Mouse (Mus musculus): Measurements from ENCODE around the gene Rora. TPM values are rescaled to one million over a fixed set of nuclear protein-coding genes. Genes with fewer than 3 reads are reported as not detected.

The Rora gene
- polyA plus RNA-seq, 1 experiment, result 0.06 TPM

DNA sequence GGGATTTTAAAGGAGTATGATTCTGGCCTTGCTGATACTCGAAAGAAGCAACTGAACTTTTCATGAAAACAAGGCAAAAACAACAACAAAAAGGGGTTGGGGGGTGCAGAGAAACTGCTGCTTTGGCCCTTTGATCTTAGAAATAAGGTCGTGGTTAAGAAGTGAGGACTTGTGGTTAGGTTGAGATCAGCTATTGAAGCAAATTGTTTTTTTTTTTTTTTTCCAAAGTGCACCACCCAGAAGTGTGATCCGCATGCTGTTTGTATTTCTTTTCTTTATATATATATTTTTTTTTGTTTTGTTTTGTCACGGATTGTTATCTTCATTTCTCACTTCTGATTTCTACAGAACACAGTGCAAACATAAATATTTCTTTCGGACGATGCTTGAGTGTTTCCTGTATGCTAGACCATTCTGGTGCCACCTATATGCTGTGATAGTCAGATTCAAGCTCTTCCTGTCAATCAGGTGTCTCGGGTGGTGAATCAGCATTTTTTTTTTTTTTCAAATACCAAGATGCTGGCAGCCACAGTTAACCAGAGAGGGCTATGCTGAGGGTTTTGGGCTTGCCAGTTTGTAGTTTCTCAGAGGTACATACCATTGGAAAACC is 644.3 kb downstream of the Rora start:
- Histone ChIP-seq H3K79me2 (ENCODE audit: control insufficient read depth, insufficient read depth) (no peaks in the 10 kb centered on the region), H3K36me3 (ENCODE audit: control insufficient read depth, insufficient read depth) (no peaks in the 10 kb centered on the region), H3K27me3 (ENCODE audit: control insufficient read depth, insufficient read depth, insufficient read length) (peaks cover 4% of the 10 kb centered on the region), H3K4me3 (ENCODE audit: insufficient read depth, poor library complexity, severe bottlenecking) (no peak overlapping the region), H3ac (ENCODE audit: control insufficient read depth, insufficient read length, low read depth) (no peak overlapping the region), H3K79me3 (ENCODE audit: low read depth) (no peaks in the 10 kb centered on the region)
- TF ChIP-seq CTCF (IDR thresholded peaks at IDR 0.05; ENCODE audit: control insufficient read depth, insufficient read depth, insufficient read length), result no peak
- TF ChIP-seq MYOD1 (IDR thresholded peaks at IDR 0.05; ENCODE audit: control insufficient read depth, insufficient read length, low read depth), result no peak
- TF ChIP-seq CEBPB (IDR thresholded peaks at IDR 0.05; ENCODE audit: low read depth), result no peak
- no peak for TF ChIP-seq MAX (IDR thresholded peaks at IDR 0.05)
- no peak for TF ChIP-seq MYOG (IDR thresholded peaks at IDR 0.05; ENCODE audit: control insufficient read depth, extremely low read depth, insufficient read length)
- TF ChIP-seq FOSL1 (IDR thresholded peaks at IDR 0.05; ENCODE audit: insufficient read depth, low read length, poor library complexity, severe bottlenecking), result no peak
- no peak for TF ChIP-seq USF1 (IDR thresholded peaks at IDR 0.05; ENCODE audit: low read depth)

GRCm38 (mm10) chr9:69298566-69299335 is 645.2 kb downstream of the Rora start:
- Histone ChIP-seq H3ac (ENCODE audit: control insufficient read depth, insufficient read length, low read depth) (no peak overlapping the region), H3K36me3 (ENCODE audit: control insufficient read depth, insufficient read depth) (no peaks in the 10 kb centered on the region), H3K79me2 (ENCODE audit: control insufficient read depth, insufficient read depth) (no peaks in the 10 kb centered on the region), H3K4me3 (ENCODE audit: insufficient read depth, poor library complexity, severe bottlenecking) (no peak overlapping the region), H3K79me3 (ENCODE audit: low read depth) (no peaks in the 10 kb centered on the region), H3K27me3 (ENCODE audit: control insufficient read depth, insufficient read depth, insufficient read length) (peaks cover 4% of the 10 kb centered on the region)
- no peak for TF ChIP-seq MYOG (IDR thresholded peaks at IDR 0.05; ENCODE audit: control insufficient read depth, extremely low read depth, insufficient read length)

DNA sequence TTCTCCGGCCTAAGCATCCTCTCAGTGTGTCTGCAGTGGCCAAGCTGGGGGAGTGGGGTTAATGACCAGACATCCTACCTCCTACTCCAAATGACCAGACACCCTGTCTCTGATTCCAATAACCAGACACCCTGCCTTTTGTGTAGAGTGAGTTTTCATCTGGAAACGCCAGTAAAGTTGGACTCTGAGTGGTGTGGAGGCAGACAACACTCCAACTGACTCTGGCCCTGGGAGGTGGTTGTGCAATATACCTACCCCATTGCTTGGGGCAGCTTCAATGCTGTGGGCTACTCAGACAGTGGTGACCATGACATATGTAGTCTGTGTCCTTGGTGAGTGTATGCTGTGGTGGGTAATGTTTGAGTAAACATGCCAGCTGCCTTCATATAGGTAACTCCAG is 645.9 kb downstream of the Rora start:
- Histone ChIP-seq H3K4me3 (ENCODE audit: insufficient read depth, poor library complexity, severe bottlenecking) (no peak overlapping the region), H3K79me3 (ENCODE audit: low read depth) (no peaks in the 10 kb centered on the region), H3K79me2 (ENCODE audit: control insufficient read depth, insufficient read depth) (no peaks in the 10 kb centered on the region), H3ac (ENCODE audit: control insufficient read depth, insufficient read length, low read depth) (no peak overlapping the region), H3K27me3 (ENCODE audit: control insufficient read depth, insufficient read depth, insufficient read length) (peaks cover 2% of the 10 kb centered on the region), H3K36me3 (ENCODE audit: control insufficient read depth, insufficient read depth) (no peaks in the 10 kb centered on the region)
- no peak for TF ChIP-seq MYOD1 (IDR thresholded peaks at IDR 0.05; ENCODE audit: control insufficient read depth, insufficient read length, low read depth)
- TF ChIP-seq FOSL1 (IDR thresholded peaks at IDR 0.05; ENCODE audit: insufficient read depth, low read length, poor library complexity, severe bottlenecking), result no peak
- no peak for TF ChIP-seq MAX (IDR thresholded peaks at IDR 0.05)
- no peak for TF ChIP-seq CEBPB (IDR thresholded peaks at IDR 0.05; ENCODE audit: low read depth)
- no peak for TF ChIP-seq CTCF (IDR thresholded peaks at IDR 0.05; ENCODE audit: control insufficient read depth, insufficient read depth, insufficient read length)
- TF ChIP-seq MYOG (IDR thresholded peaks at IDR 0.05; ENCODE audit: control insufficient read depth, extremely low read depth, insufficient read length), result no peak
- no peak for TF ChIP-seq USF1 (IDR thresholded peaks at IDR 0.05; ENCODE audit: low read depth)

DNA sequence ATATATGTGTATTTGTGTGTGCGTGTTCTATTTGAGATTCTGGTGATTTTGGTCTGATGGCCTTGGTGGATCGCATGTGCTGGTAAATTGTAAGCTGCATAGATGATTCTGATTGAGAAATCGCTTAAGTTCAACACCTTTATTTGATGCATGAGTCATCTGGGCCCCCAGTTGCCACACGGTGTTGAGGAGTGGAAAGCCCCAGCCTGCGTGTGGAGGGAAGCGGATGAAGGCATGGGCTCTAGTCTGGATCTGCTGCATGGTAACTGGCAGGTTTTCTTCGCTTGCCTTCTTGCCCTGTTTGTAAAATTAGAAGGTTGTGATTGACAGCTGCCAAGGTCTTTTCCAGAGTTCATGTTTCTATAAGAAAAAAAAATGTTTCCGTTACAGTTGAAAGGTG is 646.7 kb downstream of the Rora start:
- no peak for TF ChIP-seq USF1 (IDR thresholded peaks at IDR 0.05; ENCODE audit: low read depth)
- no peak for TF ChIP-seq FOSL1 (IDR thresholded peaks at IDR 0.05; ENCODE audit: insufficient read depth, low read length, poor library complexity, severe bottlenecking)
- no peak for TF ChIP-seq MAX (IDR thresholded peaks at IDR 0.05)
- no peak for TF ChIP-seq CEBPB (IDR thresholded peaks at IDR 0.05; ENCODE audit: low read depth)
- TF ChIP-seq MYOG (IDR thresholded peaks at IDR 0.05; ENCODE audit: control insufficient read depth, extremely low read depth, insufficient read length), result no peak
- TF ChIP-seq MYOD1 (IDR thresholded peaks at IDR 0.05; ENCODE audit: control insufficient read depth, insufficient read length, low read depth), result no peak
- TF ChIP-seq CTCF (IDR thresholded peaks at IDR 0.05; ENCODE audit: control insufficient read depth, insufficient read depth, insufficient read length), result no peak
- Histone ChIP-seq H3K79me3 (ENCODE audit: low read depth) (no peaks in the 10 kb centered on the region), H3K79me2 (ENCODE audit: control insufficient read depth, insufficient read depth) (no peaks in the 10 kb centered on the region), H3K36me3 (ENCODE audit: control insufficient read depth, insufficient read depth) (no peaks in the 10 kb centered on the region), H3ac (ENCODE audit: control insufficient read depth, insufficient read length, low read depth) (no peak overlapping the region), H3K4me3 (ENCODE audit: insufficient read depth, poor library complexity, severe bottlenecking) (no peak overlapping the region), H3K27me3 (ENCODE audit: control insufficient read depth, insufficient read depth, insufficient read length) (no peaks in the 10 kb centered on the region)

DNA sequence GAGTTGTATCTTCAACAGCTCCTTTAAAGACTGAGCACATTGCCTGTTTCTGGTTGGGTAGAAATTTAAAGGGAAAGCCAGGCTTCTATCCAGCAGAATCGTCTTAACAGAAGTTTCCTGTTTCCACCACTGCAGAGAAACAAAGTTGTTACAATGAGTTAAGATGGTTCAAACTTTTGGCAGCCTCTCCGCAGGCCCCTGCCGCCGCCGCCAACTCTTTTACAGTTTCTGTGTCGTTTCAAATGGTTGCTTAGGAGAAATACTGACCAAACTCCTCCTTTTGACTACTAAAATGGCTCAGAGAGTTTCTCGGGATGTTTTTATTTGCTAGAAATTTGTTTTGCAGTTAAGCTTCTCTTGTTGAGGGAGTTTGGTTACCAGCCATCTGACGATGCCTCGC is 647.9 kb downstream of the Rora start:
- no peaks in the 10 kb centered on the region for H3K36me3 ChIP-seq (ENCODE audit: control insufficient read depth, insufficient read depth)
- H3K27me3 ChIP-seq (ENCODE audit: control insufficient read depth, insufficient read depth, insufficient read length), result no peaks in the 10 kb centered on the region
- H3ac ChIP-seq (ENCODE audit: control insufficient read depth, insufficient read length, low read depth), result no peak overlapping the region
- TF ChIP-seq MYOG (IDR thresholded peaks at IDR 0.05; ENCODE audit: control insufficient read depth, extremely low read depth, insufficient read length) (no peak), MYOD1 (IDR thresholded peaks at IDR 0.05; ENCODE audit: control insufficient read depth, insufficient read length, low read depth) (no peak), FOSL1 (IDR thresholded peaks at IDR 0.05; ENCODE audit: insufficient read depth, low read length, poor library complexity, severe bottlenecking) (no peak), CTCF (IDR thresholded peaks at IDR 0.05; ENCODE audit: control insufficient read depth, insufficient read depth, insufficient read length) (no peak), MAX (IDR thresholded peaks at IDR 0.05) (no peak)
- no peaks in the 10 kb centered on the region for H3K79me2 ChIP-seq (ENCODE audit: control insufficient read depth, insufficient read depth)
- no peak overlapping the region for H3K4me3 ChIP-seq (ENCODE audit: insufficient read depth, poor library complexity, severe bottlenecking)
- no peaks in the 10 kb centered on the region for H3K79me3 ChIP-seq (ENCODE audit: low read depth)

DNA sequence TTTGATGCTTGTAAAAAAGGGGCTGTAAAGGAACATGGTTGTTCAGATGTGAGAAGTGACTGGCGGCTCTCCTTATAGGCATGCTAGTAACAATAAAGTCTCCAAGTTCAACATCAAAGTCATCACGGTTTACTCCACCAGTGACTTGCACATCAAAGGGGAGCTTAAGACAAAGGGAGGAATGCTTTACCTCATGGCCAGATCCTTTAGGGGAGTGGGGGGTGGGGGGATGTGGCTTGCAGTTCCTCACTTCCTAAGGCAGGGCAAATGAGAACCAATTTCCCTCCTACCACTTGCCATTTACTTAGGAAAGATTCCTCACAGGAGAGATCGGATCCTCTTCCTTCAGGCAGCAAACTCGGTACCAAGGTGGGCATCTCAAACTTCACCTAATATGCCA is 648.4 kb downstream of the Rora start:
- H3K27me3 ChIP-seq (ENCODE audit: control insufficient read depth, insufficient read depth, insufficient read length), result no peaks in the 10 kb centered on the region
- H3ac ChIP-seq (ENCODE audit: control insufficient read depth, insufficient read length, low read depth), result no peak overlapping the region
- no peaks in the 10 kb centered on the region for H3K79me2 ChIP-seq (ENCODE audit: control insufficient read depth, insufficient read depth)
- TF ChIP-seq MYOG (IDR thresholded peaks at IDR 0.05; ENCODE audit: control insufficient read depth, extremely low read depth, insufficient read length) (no peak), CTCF (IDR thresholded peaks at IDR 0.05; ENCODE audit: control insufficient read depth, insufficient read depth, insufficient read length) (no peak), USF1 (IDR thresholded peaks at IDR 0.05; ENCODE audit: low read depth) (no peak), MYOD1 (IDR thresholded peaks at IDR 0.05; ENCODE audit: control insufficient read depth, insufficient read length, low read depth) (no peak), MAX (IDR thresholded peaks at IDR 0.05) (no peak)
- no peak overlapping the region for H3K4me3 ChIP-seq (ENCODE audit: insufficient read depth, poor library complexity, severe bottlenecking)
- H3K36me3 ChIP-seq (ENCODE audit: control insufficient read depth, insufficient read depth), result no peaks in the 10 kb centered on the region
- no peaks in the 10 kb centered on the region for H3K79me3 ChIP-seq (ENCODE audit: low read depth)
